Mouse (Mus musculus): ENCODE data around the gene Cacna1d. TPM values are rescaled to one million over a fixed set of nuclear protein-coding genes. Genes with fewer than 3 reads are reported as not detected.

Gene Cacna1d
- total and polyA plus RNA-seq, 3 experiments, result 0.04 to 0.66 (median 0.08) TPM

DNA sequence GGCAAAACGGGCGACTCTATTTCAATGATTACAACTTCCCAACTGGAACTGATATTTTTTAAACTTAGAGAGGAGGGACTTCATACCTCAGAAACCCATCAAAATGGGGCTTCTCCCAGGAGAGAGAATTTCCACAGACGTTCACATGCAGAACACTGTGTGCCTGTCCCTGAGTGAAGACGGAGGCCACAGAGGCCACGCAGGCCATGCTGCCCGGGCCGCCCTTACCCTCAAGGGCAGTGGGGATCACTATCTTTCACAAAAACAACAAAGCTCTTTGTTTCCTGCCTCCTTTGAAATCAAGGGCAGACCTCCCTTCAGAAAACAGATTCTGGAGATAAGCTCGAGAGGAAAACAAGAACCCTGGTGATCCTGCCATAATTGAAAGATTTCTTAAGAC lies 164.2 kb downstream of the Cacna1d start:
- no peaks in the 10 kb centered on the region for H3K9me3 ChIP-seq (replicated peaks; ENCODE audit: low read length)
- H3K27ac ChIP-seq (ENCODE audit: insufficient read depth, low read depth), result no peak overlapping the region
- dilution Hi-C loops (cut with MboI; ENCODE audit: extremely low pct_ligation_motif_present, extremely low pct_unique_long_range_greater_than_20kb, low sequenced_read_pairs), result no loop called here
- in situ Hi-C loops (cut with MboI; ENCODE audit: low pct_ligation_motif_present, low pct_unique_long_range_greater_than_20kb, low sequenced_read_pairs), result no loop called here
- no peaks in the 10 kb centered on the region for H3K36me3 ChIP-seq (replicated peaks in 1 of 2; ENCODE audit: control insufficient read depth in 1 of 2, insufficient read depth in 1 of 2, low read length in 1 of 2)
- no peaks in the 10 kb centered on the region for H3K4me1 ChIP-seq (ENCODE audit: control insufficient read depth in 1 of 2, insufficient read depth in 2 of 2)
- no peaks in the 10 kb centered on the region for H3K27me3 ChIP-seq (replicated peaks)
- TF ChIP-seq NELFE (IDR thresholded peaks at IDR 0.05; ENCODE audit: low read depth, low read length), result no peak
- no peak for TF ChIP-seq TCF12 (IDR thresholded peaks at IDR 0.05; ENCODE audit: low read depth, low read length)
- TF ChIP-seq CHD2 (IDR thresholded peaks at IDR 0.05; ENCODE audit: low read length), result no peak
- no peak for TF ChIP-seq ZKSCAN1 (IDR thresholded peaks at IDR 0.05; ENCODE audit: borderline replicate concordance, low read depth, low read length)
- TF ChIP-seq SMC3 (IDR thresholded peaks at IDR 0.05; ENCODE audit: low read depth, low read length), result no peak
- TF ChIP-seq KAT2A (IDR thresholded peaks at IDR 0.05; ENCODE audit: insufficient replicate concordance, low read length), result no peak
- TF ChIP-seq ZMIZ1 (IDR thresholded peaks at IDR 0.05; ENCODE audit: low read depth, low read length), result no peak
- TF ChIP-seq ELF1 (IDR thresholded peaks at IDR 0.05; ENCODE audit: low read depth, low read length), result no peak
- TF ChIP-seq CTCF (conservative IDR thresholded peaks at IDR 0.05 in 1 of 2, IDR thresholded peaks at IDR 0.05 in 1 of 2; ENCODE audit: low read depth in 2 of 2, low read length in 2 of 2), result no peak
- no peak for TF ChIP-seq MAFK (IDR thresholded peaks at IDR 0.05; ENCODE audit: insufficient replicate concordance, low read length)
- no peak for TF ChIP-seq MYC (IDR thresholded peaks at IDR 0.05; ENCODE audit: low read depth, low read length)
- TF ChIP-seq IRF4 (IDR thresholded peaks at IDR 0.05; ENCODE audit: low read depth, low read length), result no peak
- TF ChIP-seq MXI1 (IDR thresholded peaks at IDR 0.05; ENCODE audit: low read depth, low read length), result no peak
- no peak for TF ChIP-seq MAZ (IDR thresholded peaks at IDR 0.05; ENCODE audit: low read depth, low read length)
- TF ChIP-seq POLR2AphosphoS2 (IDR thresholded peaks at IDR 0.05; ENCODE audit: low read depth, low read length), result no peak
- TF ChIP-seq RCOR1 (conservative IDR thresholded peaks at IDR 0.05; ENCODE audit: low read depth, low read length), result no peak
- no peak for TF ChIP-seq MEF2A (IDR thresholded peaks at IDR 0.05; ENCODE audit: borderline replicate concordance, low read depth, low read length)
- H3K9ac ChIP-seq (ENCODE audit: insufficient read depth, low read depth), result no peak overlapping the region
- H3K4me3 ChIP-seq (replicated peaks in 1 of 3; ENCODE audit: low read depth in 2 of 3, low read length in 2 of 3, poor library complexity in 1 of 3), result no peak overlapping the region
- H3K79me2 ChIP-seq (replicated peaks; ENCODE audit: control insufficient read depth, extremely low read depth, insufficient read depth, poor library complexity, severe bottlenecking), result no peaks in the 10 kb centered on the region
- no peak overlapping the region for H3K4me2 ChIP-seq (ENCODE audit: insufficient read depth, low read depth, poor library complexity, severe bottlenecking)
- DNase-seq (ENCODE audit: extremely low read depth), result no peak

DNA sequence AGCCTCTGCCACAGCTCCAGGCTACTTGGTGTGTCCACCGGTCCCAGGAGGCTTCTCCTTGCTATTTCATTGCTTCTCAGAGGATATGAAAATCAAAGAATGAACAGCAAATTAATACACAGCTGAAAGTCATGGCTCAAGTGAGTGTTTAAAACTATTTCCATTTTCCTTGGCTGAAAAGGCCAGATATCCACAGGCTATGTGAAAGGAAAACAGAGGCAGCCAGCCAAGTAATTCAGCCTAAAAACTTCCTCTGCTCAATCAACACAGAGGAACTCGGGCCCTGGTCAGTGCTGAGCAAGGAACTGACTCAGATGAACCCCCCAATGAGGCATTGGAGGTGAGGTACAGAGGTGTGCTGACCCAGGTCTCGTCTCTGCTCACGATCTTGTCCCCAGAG lies 165.0 kb downstream of the Cacna1d start:
- no peak for DNase-seq (ENCODE audit: extremely low read depth)
- H3K4me2 ChIP-seq (ENCODE audit: insufficient read depth, low read depth, poor library complexity, severe bottlenecking), result no peak overlapping the region
- H3K4me1 ChIP-seq (ENCODE audit: control insufficient read depth in 1 of 2, insufficient read depth in 2 of 2), result no peaks in the 10 kb centered on the region
- H3K27me3 ChIP-seq (replicated peaks), result no peaks in the 10 kb centered on the region
- H3K79me2 ChIP-seq (replicated peaks; ENCODE audit: control insufficient read depth, extremely low read depth, insufficient read depth, poor library complexity, severe bottlenecking), result no peaks in the 10 kb centered on the region
- in situ Hi-C loops (cut with MboI; ENCODE audit: low pct_ligation_motif_present, low pct_unique_long_range_greater_than_20kb, low sequenced_read_pairs), result no loop called here
- TF ChIP-seq POLR2A (IDR thresholded peaks at IDR 0.05; ENCODE audit: low read depth, low read length), result no peak
- TF ChIP-seq MYC (IDR thresholded peaks at IDR 0.05; ENCODE audit: low read depth, low read length), result no peak
- TF ChIP-seq MAFK (IDR thresholded peaks at IDR 0.05; ENCODE audit: insufficient replicate concordance, low read length), result no peak
- no peak for TF ChIP-seq ELF1 (IDR thresholded peaks at IDR 0.05; ENCODE audit: low read depth, low read length)
- TF ChIP-seq USF1 (IDR thresholded peaks at IDR 0.05; ENCODE audit: low read depth, low read length), result no peak
- TF ChIP-seq RAD21 (IDR thresholded peaks at IDR 0.05; ENCODE audit: low read depth, low read length), result no peak
- no peak for TF ChIP-seq CHD2 (IDR thresholded peaks at IDR 0.05; ENCODE audit: low read length)
- TF ChIP-seq MEF2A (IDR thresholded peaks at IDR 0.05; ENCODE audit: borderline replicate concordance, low read depth, low read length), result no peak
- no peak for TF ChIP-seq UBTF (IDR thresholded peaks at IDR 0.05; ENCODE audit: low read depth, low read length)
- no peaks in the 10 kb centered on the region for H3K36me3 ChIP-seq (replicated peaks in 1 of 2; ENCODE audit: control insufficient read depth in 1 of 2, insufficient read depth in 1 of 2, low read length in 1 of 2)
- no peak overlapping the region for H3K9ac ChIP-seq (ENCODE audit: insufficient read depth, low read depth)
- no peaks in the 10 kb centered on the region for H3K9me3 ChIP-seq (replicated peaks; ENCODE audit: low read length)
- no peak overlapping the region for H3K27ac ChIP-seq (ENCODE audit: insufficient read depth, low read depth)
- dilution Hi-C loops (cut with MboI; ENCODE audit: extremely low pct_ligation_motif_present, extremely low pct_unique_long_range_greater_than_20kb, low sequenced_read_pairs), result no loop called here
- H3K4me3 ChIP-seq (replicated peaks in 1 of 3; ENCODE audit: low read depth in 2 of 3, low read length in 2 of 3, poor library complexity in 1 of 3), result no peak overlapping the region

Measured in CH12.LX (cell line).